Mouse (Mus musculus): ENCODE measurements around the gene Foxk1.

The Foxk1 gene

GRCm38 (mm10) chr5:142463461-142464454 is 62.5 kb downstream of the Foxk1 start, which contains the start of gene Ap5z1:
Gene Ap5z1 (plus strand): TSS chr5:142463944.
- in situ Hi-C loops (cut with MboI; ENCODE audit: unreplicated experiment in 2 of 2), result no loop called here

- in situ Hi-C loops (cut with MboI; ENCODE audit: unreplicated experiment in 2 of 2), result no loop called here
Observed at GRCm38 (mm10) chr5:142468375-142468774, 67.1 kb downstream of the Foxk1 start.

GRCm38 (mm10) chr5:142469796-142470195 is 68.5 kb downstream of the Foxk1 start:
- in situ Hi-C loops (cut with MboI; ENCODE audit: unreplicated experiment in 2 of 2), result no loop called here

- in situ Hi-C loops (cut with MboI; ENCODE audit: unreplicated experiment in 2 of 2), result no loop called here
Observed at GRCm38 (mm10) chr5:142473696-142474095, 72.4 kb downstream of the Foxk1 start.

- in situ Hi-C loops (cut with MboI; ENCODE audit: unreplicated experiment in 2 of 2), result no loop called here
Observed at GRCm38 (mm10) chr5:142475669-142476068, 74.4 kb downstream of the Foxk1 start.

GRCm38 (mm10) chr5:142477346-142477745 is 76.0 kb downstream of the Foxk1 start:
- in situ Hi-C loops (cut with MboI; ENCODE audit: unreplicated experiment in 2 of 2), result no loop called here

- in situ Hi-C loops (cut with MboI; ENCODE audit: unreplicated experiment in 2 of 2), result no loop called here
Observed at GRCm38 (mm10) chr5:142477866-142478615, 76.7 kb downstream of the Foxk1 start.

GRCm38 (mm10) chr5:142478829-142479435 is 77.6 kb downstream of the Foxk1 start:
- in situ Hi-C loops (cut with MboI; ENCODE audit: unreplicated experiment in 2 of 2), result no loop called here

- in situ Hi-C loops (cut with MboI; ENCODE audit: unreplicated experiment in 2 of 2), result no loop called here
Observed at GRCm38 (mm10) chr5:142482512-142482911, 81.2 kb downstream of the Foxk1 start.

GRCm38 (mm10) chr5:142483581-142483980 is 82.3 kb downstream of the Foxk1 start:
- in situ Hi-C loops (cut with MboI; ENCODE audit: unreplicated experiment in 2 of 2), result no loop called here

- in situ Hi-C loops (cut with MboI; ENCODE audit: unreplicated experiment in 2 of 2), result no loop called here
Observed at GRCm38 (mm10) chr5:142486654-142487053, 85.4 kb downstream of the Foxk1 start.

GRCm38 (mm10) chr5:142489955-142490707 is 88.8 kb downstream of the Foxk1 start:
- in situ Hi-C loops (cut with MboI; ENCODE audit: unreplicated experiment in 2 of 2), result no loop called here

- in situ Hi-C loops (cut with MboI; ENCODE audit: unreplicated experiment in 2 of 2), result no loop called here
Observed at GRCm38 (mm10) chr5:142493307-142493706, 92.0 kb downstream of the Foxk1 start.

GRCm38 (mm10) chr5:142495321-142496096 is 94.2 kb downstream of the Foxk1 start:
- in situ Hi-C loops (cut with MboI; ENCODE audit: unreplicated experiment in 2 of 2), result no loop called here

- in situ Hi-C loops (cut with MboI; ENCODE audit: unreplicated experiment in 2 of 2), result no loop called here
Observed at GRCm38 (mm10) chr5:142498964-142499363, 97.7 kb downstream of the Foxk1 start.

GRCm38 (mm10) chr5:142500918-142501317 is 99.6 kb downstream of the Foxk1 start:
- in situ Hi-C loops (cut with MboI; ENCODE audit: unreplicated experiment in 2 of 2), result loop anchor here (5.0 to 10.0 kb wide), 4 partner anchors 114 to 374 kb away; no protein-coding TSS in a partner anchor

GRCm38 (mm10) chr5:142502414-142502813 is 101.1 kb downstream of the Foxk1 start:
- in situ Hi-C loops (cut with MboI; ENCODE audit: unreplicated experiment in 2 of 2), result loop anchor here (5.0 to 10.0 kb wide), 4 partner anchors 112 to 372 kb away; no protein-coding TSS in a partner anchor

- in situ Hi-C loops (cut with MboI; ENCODE audit: unreplicated experiment in 2 of 2), result loop anchor here (5.0 to 10.0 kb wide), 4 partner anchors 111 to 371 kb away; no protein-coding TSS in a partner anchor
Observed at GRCm38 (mm10) chr5:142504175-142504574, 102.9 kb downstream of the Foxk1 start.
